In the genomic region with DNA sequence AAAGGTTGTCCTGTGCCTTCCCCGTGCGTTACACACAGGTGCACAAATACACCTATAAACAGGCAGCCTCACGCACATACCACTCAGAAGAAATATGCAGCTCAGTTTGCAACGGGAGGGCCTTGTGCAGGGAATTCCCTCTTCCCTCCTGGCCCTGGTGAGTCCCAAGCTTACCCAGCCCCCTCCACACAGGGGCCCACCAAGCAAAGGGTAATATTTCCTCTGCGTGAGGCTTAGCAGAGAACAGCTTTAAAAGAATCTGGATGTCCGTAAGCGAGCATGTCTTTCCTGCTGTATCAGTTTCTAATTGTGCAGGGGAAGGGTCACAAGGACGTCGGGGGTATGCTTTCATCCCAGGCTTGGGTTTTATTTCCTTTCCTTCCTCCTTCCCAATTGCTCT, we compare ENCODE assay signal across 19 mouse cellular contexts. TPM values are rescaled to one million over a fixed set of nuclear protein-coding genes. Genes with fewer than 3 reads are reported as not detected.
DNase-seq lines count a peak whose midpoint lies in the region; ATAC-seq and TF ChIP-seq lines count a peak whose summit lies in the region.
"Had no signal": no experiment of that assay in that cellular context is flagged by ENCODE, and none has a peak within 500 bp of the region (broad histone marks: within the 10 kb centered on the region; RNA-seq: fewer than 3 reads in every experiment).

No protein-coding gene starts in this region.

- TF ChIP-seq CTCF in hindbrain, postnatal 0 days (IDR thresholded peaks at IDR 0.05; ENCODE audit: low read depth), result no peak
- no peak for TF ChIP-seq CTCF in kidney, postnatal 0 days (IDR thresholded peaks at IDR 0.05; ENCODE audit: low read depth)

- H3K4me2 ChIP-seq in hindbrain, postnatal 0 days (ENCODE audit: low read depth, low read length), result no peak overlapping the region
- H3K4me2 ChIP-seq in kidney, postnatal 0 days (ENCODE audit: low read length), result no peak overlapping the region
- H3K4me2 ChIP-seq in embryonic facial prominence, embryonic 12.5 days (replicated peaks), result peak overlapping the region; percentile 13; the same call in 1 of the 2 replicates
- no peak overlapping the region for H3K4me2 ChIP-seq in limb, embryonic 11.5 days (ENCODE audit: low read depth, severe bottlenecking)
- H3K4me2 ChIP-seq in liver, embryonic 11.5 days, result no peak overlapping the region
- H3K4me2 ChIP-seq: heart, embryonic 11.5 days; hindbrain, embryonic 12.5 days had no signal

- no peak overlapping the region for H3K9ac ChIP-seq in hindbrain, postnatal 0 days (replicated peaks; ENCODE audit: low read length)
- H3K9ac ChIP-seq in kidney, postnatal 0 days (ENCODE audit: low read depth, low read length), result no peak overlapping the region
- H3K9ac ChIP-seq in embryonic facial prominence, embryonic 12.5 days, result peak overlapping the region; percentile 10; the same call in 1 of the 2 replicates
- no peak overlapping the region for H3K9ac ChIP-seq in limb, embryonic 11.5 days (ENCODE audit: low read length)
- H3K9ac ChIP-seq in liver, embryonic 11.5 days (ENCODE audit: low read depth, low read length), result no peak overlapping the region
- H3K9ac ChIP-seq: hindbrain, embryonic 12.5 days had no signal

- H3K4me3 ChIP-seq in hindbrain, embryonic 10.5 days, result no peak overlapping the region
- no peak overlapping the region for H3K4me3 ChIP-seq in hindbrain, postnatal 0 days (ENCODE audit: low read length)
- no peak overlapping the region for H3K4me3 ChIP-seq in kidney, postnatal 0 days (replicated peaks; ENCODE audit: low read depth, low read length)
- no peak overlapping the region for H3K4me3 ChIP-seq in embryonic facial prominence, embryonic 12.5 days
- no peak overlapping the region for H3K4me3 ChIP-seq in limb, embryonic 11.5 days (ENCODE audit: low read depth, low read length)
- H3K4me3 ChIP-seq in liver, embryonic 11.5 days (ENCODE audit: low read depth, low read length), result no peak overlapping the region
- H3K4me3 ChIP-seq: hindbrain, embryonic 12.5 days had no signal

- no peaks in the 10 kb centered on the region for H3K9me3 ChIP-seq in hindbrain, embryonic 10.5 days
- H3K9me3 ChIP-seq in hindbrain, postnatal 0 days (ENCODE audit: low read length), result no peaks in the 10 kb centered on the region
- no peaks in the 10 kb centered on the region for H3K9me3 ChIP-seq in kidney, postnatal 0 days (replicated peaks; ENCODE audit: low read length)
- no peaks in the 10 kb centered on the region for H3K9me3 ChIP-seq in embryonic facial prominence, embryonic 12.5 days
- H3K9me3 ChIP-seq in limb, embryonic 11.5 days (ENCODE audit: control insufficient read depth, low read length), result no peaks in the 10 kb centered on the region
- H3K9me3 ChIP-seq in liver, embryonic 11.5 days (ENCODE audit: control insufficient read depth, low read length), result no peaks in the 10 kb centered on the region
- H3K9me3 ChIP-seq: G1E; hindbrain, embryonic 12.5 days had no signal

- H3K27me3 ChIP-seq in hindbrain, embryonic 10.5 days (ENCODE audit: insufficient read depth, poor library complexity, severe bottlenecking), result no peaks in the 10 kb centered on the region
- H3K27me3 ChIP-seq in hindbrain, postnatal 0 days (ENCODE audit: insufficient read depth, low read length), result no peaks in the 10 kb centered on the region
- H3K27me3 ChIP-seq in kidney, postnatal 0 days (ENCODE audit: insufficient read depth, low read length), result no peaks in the 10 kb centered on the region
- H3K27me3 ChIP-seq in embryonic facial prominence, embryonic 12.5 days, result no peaks in the 10 kb centered on the region
- no peaks in the 10 kb centered on the region for H3K27me3 ChIP-seq in limb, embryonic 11.5 days (ENCODE audit: control insufficient read depth, insufficient read depth, low read length)
- no peaks in the 10 kb centered on the region for H3K27me3 ChIP-seq in liver, embryonic 11.5 days (replicated peaks; ENCODE audit: control insufficient read depth, insufficient read depth, low read length)
- H3K27me3 ChIP-seq: CH12.LX; hindbrain, embryonic 12.5 days; Patski had no signal

- H3K27ac ChIP-seq in hindbrain, embryonic 10.5 days, result peak overlapping the region; percentile 23
- H3K27ac ChIP-seq in hindbrain, postnatal 0 days, result no peak overlapping the region
- H3K27ac ChIP-seq in kidney, postnatal 0 days, result no peak overlapping the region
- 0 out of 2 replicates have a peak overlapping the region, but pooled peaks have one; percentile 23 for H3K27ac ChIP-seq in embryonic facial prominence, embryonic 12.5 days
- H3K27ac ChIP-seq in limb, embryonic 11.5 days (replicated peaks; ENCODE audit: low read depth, low read length), result no peak overlapping the region
- H3K27ac ChIP-seq in liver, embryonic 11.5 days (ENCODE audit: low read depth, low read length), result no peak overlapping the region
- H3K27ac ChIP-seq: hindbrain, embryonic 12.5 days had no signal

- H3K4me1 ChIP-seq in hindbrain, embryonic 10.5 days (replicated peaks), result peaks cover 33% of the 10 kb centered on the region
- no peaks in the 10 kb centered on the region for H3K4me1 ChIP-seq in hindbrain, postnatal 0 days (ENCODE audit: insufficient read depth, low read length)
- H3K4me1 ChIP-seq in kidney, postnatal 0 days (replicated peaks; ENCODE audit: insufficient read depth, low read length), result peaks cover 14% of the 10 kb centered on the region; the same call in 1 of the 2 replicates
- peaks cover 20% of the 10 kb centered on the region for H3K4me1 ChIP-seq in embryonic facial prominence, embryonic 12.5 days
- peaks cover 20% of the 10 kb centered on the region for H3K4me1 ChIP-seq in limb, embryonic 11.5 days (ENCODE audit: control insufficient read depth, insufficient read depth, low read length)
- no peaks in the 10 kb centered on the region for H3K4me1 ChIP-seq in liver, embryonic 11.5 days (replicated peaks; ENCODE audit: control insufficient read depth, insufficient read depth, low read length)

- no peak for ATAC-seq in hindbrain, postnatal 0 days
- no peak for ATAC-seq in kidney, postnatal 0 days (replicated peaks; ENCODE audit: low FRiP score, low read depth)
- peak; percentile 70; the same call in 1 of the 2 replicates for ATAC-seq in embryonic facial prominence, embryonic 12.5 days (ENCODE audit: insufficient number of reproducible peaks, insufficient read depth, low FRiP score, low TSS enrichment)
- peak; percentile 68 for ATAC-seq in limb, embryonic 11.5 days (ENCODE audit: insufficient number of reproducible peaks, low FRiP score, low TSS enrichment, low read depth)
- ATAC-seq in liver, embryonic 11.5 days (replicated peaks; ENCODE audit: low FRiP score), result no peak
- ATAC-seq: Patski had no signal

- DNase-seq in hindbrain, embryonic 10.5 days (ENCODE audit: low spot score), result no peak
- DNase-seq in hindbrain, postnatal 0 days (ENCODE audit: low spot score), result no peak
- DNase-seq in kidney, postnatal 0 days (ENCODE audit: low spot score), result peak; percentile 69
- DNase-seq in kidney, adult 11 months, result no peak
- peak; percentile 50 for DNase-seq in limb, embryonic 11.5 days (ENCODE audit: low spot score)
- DNase-seq in liver, embryonic 11.5 days (ENCODE audit: low spot score), result no peak
- no peak for DNase-seq in heart, adult 18-20 months
- DNase-seq: cerebellum, adult 11 months; cerebellum, adult 9-11 months; heart, postnatal 10 days; kidney, postnatal 25 days; lung, adult 18-20 months; midbrain, embryonic 14.5 days had no signal

- WGBS in hindbrain, embryonic 10.5 days, result 60% methylated on average over 9 of the region's 9 CpGs
- 62% methylated on average over 9 of the region's 9 CpGs for WGBS in hindbrain, postnatal 0 days
- WGBS in kidney, postnatal 0 days, result 20% methylated on average over 9 of the region's 9 CpGs
- WGBS in embryonic facial prominence, embryonic 12.5 days, result 11% methylated on average over 9 of the region's 9 CpGs
- 13% methylated on average over 9 of the region's 9 CpGs for WGBS in limb, embryonic 11.5 days
- 56% methylated on average over 9 of the region's 9 CpGs for WGBS in liver, embryonic 11.5 days

- no peaks in the 10 kb centered on the region for H3K36me3 ChIP-seq in hindbrain, embryonic 10.5 days
- H3K36me3 ChIP-seq in hindbrain, postnatal 0 days (ENCODE audit: insufficient read depth, low read length), result no peaks in the 10 kb centered on the region
- H3K36me3 ChIP-seq in kidney, postnatal 0 days (ENCODE audit: insufficient read depth, low read length), result no peaks in the 10 kb centered on the region
- H3K36me3 ChIP-seq in embryonic facial prominence, embryonic 12.5 days, result no peaks in the 10 kb centered on the region
- no peaks in the 10 kb centered on the region for H3K36me3 ChIP-seq in limb, embryonic 11.5 days (ENCODE audit: control insufficient read depth, insufficient read depth, low read length)
- H3K36me3 ChIP-seq in liver, embryonic 11.5 days (ENCODE audit: control insufficient read depth, insufficient read depth, low read length), result no peaks in the 10 kb centered on the region
- H3K36me3 ChIP-seq: G1E; hindbrain, embryonic 12.5 days had no signal

RNA-seq across cellular contexts. Expression of gene Mycn, which starts 25.4 kb away (rescaled TPM):
- 128 and 150 TPM in 2 replicates for polyA plus RNA-seq in hindbrain, embryonic 10.5 days (2016; fragmentation: Nextera tagmentation; extraction: Ambion mirVana)
- 51.2 and 55.9 TPM in 2 replicates for total RNA-seq in hindbrain, postnatal 0 days (2014; rRNA removed)
- polyA plus RNA-seq in hindbrain, postnatal 0 days (2015; fragmentation: Nextera tagmentation; extraction: Ambion mirVana), result 40.0 and 44.1 TPM in 2 replicates
- 76.7 and 86.9 TPM in 2 replicates for polyA plus RNA-seq in kidney, postnatal 0 days (2015; fragmentation: Nextera tagmentation; extraction: Ambion mirVana)
- 72.0 and 73.7 TPM in 2 replicates for polyA plus RNA-seq in embryonic facial prominence, embryonic 12.5 days (2016; fragmentation: Nextera tagmentation; extraction: Ambion mirVana)
- polyA plus RNA-seq in limb, embryonic 11.5 days (2014; fragmentation: Nextera tagmentation; extraction: Ambion mirVana), result 115 and 120 TPM in 2 replicates
- 35.4 and 36.3 TPM in 2 replicates for polyA plus RNA-seq in liver, embryonic 11.5 days (2014; fragmentation: Nextera tagmentation; extraction: Ambion mirVana)
- total RNA-seq in heart, adult 18-20 months (2021), result 1 to 10 TPM in 1 of 2 experiments, under 1 TPM in 1; 0.62 to 2.0 TPM
- total RNA-seq: CH12.LX had no signal
- polyA plus RNA-seq: G1E had no signal

Comparison
In these comparisons a context has a peak if more than half of its experiments do, and no peak if none do; other contexts are left out.
1. DNase-seq: peak in kidney, postnatal 0 days (single experiment) and limb, embryonic 11.5 days (single experiment); none in hindbrain, embryonic 10.5 days (single experiment), hindbrain, postnatal 0 days (single experiment), kidney, adult 11 months (single experiment), liver, embryonic 11.5 days (single experiment) and heart, adult 18-20 months (0 of 2).
2. H3K27ac ChIP-seq: peak in hindbrain, embryonic 10.5 days (single experiment) and embryonic facial prominence, embryonic 12.5 days (single experiment); none in hindbrain, postnatal 0 days (single experiment), kidney, postnatal 0 days (single experiment), limb, embryonic 11.5 days (single experiment) and liver, embryonic 11.5 days (single experiment).
3. ATAC-seq: peak in embryonic facial prominence, embryonic 12.5 days (single experiment) and limb, embryonic 11.5 days (single experiment); none in hindbrain, postnatal 0 days (single experiment), kidney, postnatal 0 days (single experiment) and liver, embryonic 11.5 days (single experiment).